ENCODE assay signal across 9 mouse cellular contexts in the genomic region with DNA sequence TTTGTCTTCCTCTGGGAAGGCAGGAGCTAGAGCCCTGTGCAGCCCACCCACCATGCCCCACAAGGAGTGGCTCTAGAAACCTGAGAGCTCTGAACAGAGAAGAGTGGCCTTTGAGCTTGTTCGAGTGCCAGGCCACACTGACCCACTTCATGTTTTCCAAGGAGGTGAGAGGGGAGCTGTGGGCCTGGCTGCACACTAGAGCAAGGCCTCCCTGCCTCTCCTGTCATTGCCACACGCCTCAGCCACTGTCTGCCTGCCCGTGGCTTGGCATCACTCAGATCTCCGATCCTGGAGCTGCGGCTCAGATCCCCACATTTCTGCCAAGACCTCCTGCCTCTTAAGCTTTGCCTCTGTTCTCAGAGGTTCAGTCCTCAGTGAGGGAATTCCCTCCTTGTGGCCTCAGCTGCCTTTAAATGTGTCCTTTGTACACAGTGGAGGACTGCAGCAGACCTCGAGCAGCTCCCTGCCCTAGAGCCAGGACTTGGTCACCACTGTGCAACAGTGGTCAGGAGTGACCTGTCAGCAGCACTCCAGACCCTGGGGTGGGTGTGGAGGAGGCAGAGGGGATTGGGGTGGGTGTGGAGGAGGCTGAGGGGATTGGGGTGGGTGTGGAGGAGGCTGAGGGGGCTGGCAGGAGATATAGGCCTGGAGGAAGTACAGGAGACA.
DNase-seq lines count a peak whose midpoint lies in the region; ATAC-seq and TF ChIP-seq lines count a peak whose summit lies in the region.
"Had no signal": no experiment of that assay in that cellular context is flagged by ENCODE, and none has a peak within 500 bp of the region (broad histone marks: within the 10 kb centered on the region; RNA-seq: fewer than 3 reads in every experiment).

No protein-coding gene starts in this region.

- peak overlapping the region; percentile 65 for H3K9ac ChIP-seq in heart, embryonic 14.5 days (ENCODE audit: low read length)
- H3K9ac ChIP-seq in limb, embryonic 13.5 days, result no peak overlapping the region
- H3K9ac ChIP-seq: hindbrain, embryonic 14.5 days; liver, embryonic 13.5 days had no signal

- no peaks in the 10 kb centered on the region for H3K36me3 ChIP-seq in heart, embryonic 14.5 days (ENCODE audit: control insufficient read depth, insufficient read depth, low read length)
- no peaks in the 10 kb centered on the region for H3K36me3 ChIP-seq in testis, adult 2 months (ENCODE audit: control insufficient read depth, insufficient read depth, low read length)
- no peaks in the 10 kb centered on the region for H3K36me3 ChIP-seq in limb, embryonic 13.5 days
- H3K36me3 ChIP-seq: liver, embryonic 13.5 days had no signal

- H3K4me3 ChIP-seq in heart, embryonic 14.5 days (ENCODE audit: control insufficient read depth in 1 of 2, insufficient read depth in 1 of 2, low read depth in 1 of 2, low read length in 2 of 2), result no peak overlapping the region
- no peak overlapping the region for H3K4me3 ChIP-seq in testis, adult 2 months (ENCODE audit: control insufficient read depth, low read depth, low read length)
- no peak overlapping the region for H3K4me3 ChIP-seq in limb, embryonic 13.5 days
- H3K4me3 ChIP-seq: liver, embryonic 13.5 days had no signal

- no peak for DNase-seq in heart, adult 11 months
- no peak for DNase-seq in testis, postnatal 14 days (ENCODE audit: low spot score)
- no peak for DNase-seq in left cerebral cortex, postnatal 25 days (ENCODE audit: low spot score in 2 of 2)
- DNase-seq in embryo, embryonic 11 days, result no peak
- DNase-seq: liver, embryonic 13.5 days had no signal

- no peaks in the 10 kb centered on the region for H3K27me3 ChIP-seq in heart, embryonic 14.5 days (ENCODE audit: control insufficient read depth, insufficient read depth, low read length)
- H3K27me3 ChIP-seq in testis, adult 2 months (ENCODE audit: control insufficient read depth, insufficient read depth, low read length), result no peaks in the 10 kb centered on the region
- H3K27me3 ChIP-seq in limb, embryonic 13.5 days, result no peaks in the 10 kb centered on the region
- H3K27me3 ChIP-seq: liver, embryonic 13.5 days had no signal

- no peak overlapping the region for H3K4me2 ChIP-seq in heart, embryonic 14.5 days (ENCODE audit: low read length)
- H3K4me2 ChIP-seq in limb, embryonic 13.5 days (replicated peaks), result no peak overlapping the region
- H3K4me2 ChIP-seq: hindbrain, embryonic 14.5 days; liver, embryonic 13.5 days had no signal

- peak overlapping the region; percentile 98 to 99 for H3K27ac ChIP-seq in heart, embryonic 14.5 days (replicated peaks in 1 of 2; ENCODE audit: control insufficient read depth in 1 of 2, insufficient read depth in 1 of 2, low read depth in 2 of 2, low read length in 2 of 2)
- H3K27ac ChIP-seq in testis, adult 2 months (ENCODE audit: control insufficient read depth, insufficient read depth, low read depth, low read length), result peak overlapping the region; percentile 65
- H3K27ac ChIP-seq in limb, embryonic 13.5 days, result no peak overlapping the region
- H3K27ac ChIP-seq: hindbrain, embryonic 14.5 days; liver, embryonic 13.5 days had no signal

- TF ChIP-seq CTCF in testis, adult 2 months (IDR thresholded peaks at IDR 0.05; ENCODE audit: control insufficient read depth, insufficient read depth, insufficient replicate concordance, low read depth, low read length), result no peak

- no peak for TF ChIP-seq POLR2A in testis, adult 2 months (IDR thresholded peaks at IDR 0.05; ENCODE audit: control insufficient read depth, low read depth, low read length)

- 56% methylated on average over 6 of the region's 6 CpGs for WGBS in heart, embryonic 14.5 days
- 53% methylated on average over 6 of the region's 6 CpGs for WGBS in limb, embryonic 13.5 days

- intact Hi-C loops in left cerebral cortex, postnatal 25 days (cut with DNase I), result no loop called here

- no peaks in the 10 kb centered on the region for H3K9me3 ChIP-seq in heart, embryonic 14.5 days (ENCODE audit: control insufficient read depth, low read length)
- no peaks in the 10 kb centered on the region for H3K9me3 ChIP-seq in limb, embryonic 13.5 days
- H3K9me3 ChIP-seq: liver, embryonic 13.5 days had no signal

- no peak for ATAC-seq in heart, embryonic 14.5 days (ENCODE audit: insufficient number of reproducible peaks, insufficient read depth, low FRiP score, low read depth)
- ATAC-seq in limb, embryonic 13.5 days (ENCODE audit: low FRiP score, low read depth), result peak; percentile 17

- peaks cover 56 to 78% of the 10 kb centered on the region in 2 experiments for H3K4me1 ChIP-seq in heart, embryonic 14.5 days (ENCODE audit: control insufficient read depth in 2 of 2, insufficient read depth in 2 of 2, low read length in 2 of 2)
- H3K4me1 ChIP-seq in testis, adult 2 months (ENCODE audit: control insufficient read depth, insufficient read depth, low read length), result peaks cover 4% of the 10 kb centered on the region
- peaks cover 30% of the 10 kb centered on the region for H3K4me1 ChIP-seq in limb, embryonic 13.5 days
- H3K4me1 ChIP-seq: liver, embryonic 13.5 days had no signal
